Mouse (Mus musculus) heart, postnatal 0 days (tissue): ENCODE results near the gene 4931406P16Rik. TPM values are rescaled to one million over a fixed set of nuclear protein-coding genes. Genes with fewer than 3 reads are reported as not detected.
A peak's percentile ranks its signal among the peaks of the same experiment; 100 is the strongest.

Experiments
- ATAC-seq: fragments of 200-750 bp; cut with Nextera tagmentation; 2 replicates; pipeline ENCODE4 v1.8.0; 2017; ENCODE audit warnings: low read depth, moderate number of reproducible peaks, moderate library complexity; ENCODE audit not compliant: insufficient read depth
- DNase-seq: peaks from one replicate; pipeline ENCODE4 v3.0.0-alpha.2; 2016; ENCODE audit warnings: low spot score
- H3K27ac ChIP-seq: fragments of 300-500 bp; sonication (generic); 2 replicates; pipeline ENCODE4 v1.5.1; 2014; ENCODE audit warnings: low read depth, mild to moderate bottlenecking
- H3K27me3 ChIP-seq: fragments of 300-500 bp; sonication (generic); 2 replicates; pipeline ENCODE4 v1.6.1; 2014; ENCODE audit warnings: low read length, mixed read lengths; ENCODE audit not compliant: control insufficient read depth, insufficient read depth
- H3K36me3 ChIP-seq: fragments of 300-500 bp; sonication (generic); replicated peaks from 2 replicates; pipeline ENCODE4 v1.6.1; 2014; ENCODE audit warnings: low read length, mixed read lengths; ENCODE audit not compliant: control insufficient read depth, insufficient read depth
- H3K4me1 ChIP-seq: fragments of 300-500 bp; sonication (generic); 2 replicates; pipeline ENCODE4 v1.6.1; 2014; ENCODE audit warnings: antibody characterized with exemption; ENCODE audit not compliant: control insufficient read depth, insufficient read depth
- H3K4me2 ChIP-seq: fragments of 300-500 bp; sonication (generic); 2 replicates; pipeline ENCODE4 v1.6.1; 2014; ENCODE audit warnings: low read depth, mild to moderate bottlenecking, low read length, moderate library complexity
- H3K4me3 ChIP-seq: fragments of 300-500 bp; sonication (generic); 2 replicates; pipeline ENCODE4 v1.5.1; 2014; ENCODE audit warnings: low read depth, low read length
- H3K9ac ChIP-seq: fragments of 300-500 bp; sonication (generic); replicated peaks from 2 replicates; pipeline ENCODE4 v1.6.1; 2014; ENCODE audit warnings: low read depth, low read length, mixed read lengths
- H3K9me3 ChIP-seq: fragments of 300-500 bp; sonication (generic); replicated peaks from 2 replicates; pipeline ENCODE4 v1.6.1; 2016; ENCODE audit warnings: low read length; ENCODE audit not compliant: control insufficient read depth
- CTCF ChIP-seq: IDR thresholded peaks from 2 replicates; pipeline ENCODE4 v1.5.1; 2016; ENCODE audit warnings: antibody characterized with exemption, control low read depth, low read depth
- EP300 ChIP-seq: IDR thresholded peaks from 2 replicates; pipeline ENCODE4 v1.6.1; 2016; ENCODE audit warnings: antibody characterized with exemption, low read depth
- WGBS: fragments of 180-500 bp; shearing (Covaris S2); extraction: QIAGEN DNeasy Blood & Tissue Kit; methylation state at CpG from one replicate; pipeline ENCODE4 v1.1.7; 2014; 5-methylcytosine and 5-hydroxymethylcytosine counted together
- polyA plus RNA-seq: library from polyadenylated mRNA; unstranded; fragments of >200 nt; fragmentation: Nextera tagmentation; extraction: Ambion mirVana; gene quantifications from 2 replicates; pipeline ENCODE4 v1.2.1, GENCODE M21; 2015
- total RNA-seq: library from RNA; depleted of rRNA; stranded (reverse); fragments of >200 nt; gene quantifications from 2 replicates; pipeline ENCODE4 v1.2.3, GENCODE M21; 2014; ENCODE audit warnings: low replicate concordance

4931406P16Rik gene
- total and polyA plus RNA-seq, 2 experiments from 2014 or later = 25.4 to 62.1 TPM

GRCm38 (mm10) chr7:34234610-34235561, 78.5 kb downstream of the 4931406P16Rik start:
- Histone ChIP-seq H3K9me3 (no peaks in the 10 kb centered on the region), H3K36me3 (peaks cover 39% of the 10 kb centered on the region), H3K4me1 (peaks cover 25% of the 10 kb centered on the region; the same call in 1 of the 2 replicates), H3K27me3 (no peaks in the 10 kb centered on the region), H3K4me3 (peak overlapping the region; percentile 50), H3K4me2 (peak overlapping the region; percentile 59), H3K27ac (peak overlapping the region; percentile 80), H3K9ac (0 out of 2 replicates have a peak overlapping the region, but pooled peaks have one; percentile 4)
- DNase-seq (peak; percentile 35), ATAC-seq (no peak)
- 1% methylated on average over 17 of the region's 17 CpGs for WGBS
- TF ChIP-seq EP300 (no peak), CTCF (no peak)

GRCm38 (mm10) chr7:34233909-34234609, 79.3 kb downstream of the 4931406P16Rik start:
- no peaks in the 10 kb centered on the region for H3K9me3 ChIP-seq
- peaks cover 31% of the 10 kb centered on the region for H3K36me3 ChIP-seq
- peaks cover 25% of the 10 kb centered on the region; the same call in 1 of the 2 replicates for H3K4me1 ChIP-seq
- peak overlapping the region; percentile 80 for H3K27ac ChIP-seq
- H3K4me3 ChIP-seq = peak overlapping the region; percentile 50
- DNase-seq (peak; percentile 95), ATAC-seq (peak; percentile 87)
- peak overlapping the region; percentile 18; the same call in 1 of the 2 replicates for H3K9ac ChIP-seq
- H3K27me3 ChIP-seq = no peaks in the 10 kb centered on the region
- under 1% methylated on average over 46 of the region's 46 CpGs for WGBS
- H3K4me2 ChIP-seq = peak overlapping the region; percentile 59
- TF ChIP-seq CTCF (no peak), EP300 (no peak)

DNA sequence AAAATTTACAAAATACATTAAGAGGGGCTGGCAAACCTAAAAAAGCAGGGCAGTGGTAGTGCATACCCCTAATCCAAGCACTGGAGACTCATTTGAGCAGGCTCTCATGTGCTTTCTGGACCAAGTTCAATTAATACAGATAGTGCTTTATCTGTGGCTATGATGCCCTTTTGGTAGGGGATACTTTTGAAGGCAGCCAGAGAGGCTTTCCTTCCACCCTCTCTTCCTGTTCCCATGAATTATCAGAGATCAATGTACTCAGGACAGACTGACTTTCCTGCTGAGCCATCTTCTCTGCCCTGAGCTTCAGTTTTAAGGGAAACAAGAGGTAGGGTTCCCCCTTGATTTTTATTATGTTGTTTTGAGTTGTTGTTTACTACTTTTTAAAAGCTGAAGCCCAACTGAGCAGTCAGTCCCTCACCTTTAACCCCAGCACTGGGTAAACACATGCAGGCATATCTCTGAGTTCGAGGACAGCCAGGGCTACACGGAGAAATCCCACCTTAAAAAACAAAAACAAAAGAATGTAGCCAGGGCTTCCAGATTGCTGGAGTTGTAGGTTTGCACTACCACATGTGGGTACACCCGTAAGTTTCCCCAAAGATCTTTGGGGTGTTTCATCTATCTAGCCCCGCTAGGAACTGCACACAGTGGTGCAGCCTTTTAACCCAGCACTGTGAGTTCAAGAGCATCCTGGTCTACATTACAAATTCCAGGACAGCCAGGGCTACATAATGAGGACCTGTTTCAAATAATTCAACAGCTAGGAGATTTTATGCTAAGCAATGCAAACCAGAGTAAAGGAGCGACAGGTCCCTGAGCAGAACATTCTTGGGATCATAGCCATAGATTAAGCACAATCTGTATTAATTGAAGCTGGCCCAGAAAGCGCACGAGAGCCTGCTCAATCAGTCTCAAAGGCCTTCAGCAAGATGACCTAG, 80.3 kb downstream of the 4931406P16Rik start:
- H3K27me3 ChIP-seq = no peaks in the 10 kb centered on the region
- TF ChIP-seq CTCF (no peak), EP300 (no peak)
- WGBS = 38% methylated on average over 7 of the region's 7 CpGs
- ATAC-seq (no peak), DNase-seq (no peak)
- H3K27ac ChIP-seq = peak overlapping the region; percentile 80
- peak overlapping the region; percentile 59 for H3K4me2 ChIP-seq
- peak overlapping the region; percentile 50 for H3K4me3 ChIP-seq
- peak overlapping the region; percentile 18; the same call in 1 of the 2 replicates for H3K9ac ChIP-seq
- no peaks in the 10 kb centered on the region for H3K9me3 ChIP-seq
- H3K4me1 ChIP-seq = peaks cover 32% of the 10 kb centered on the region
- peaks cover 21% of the 10 kb centered on the region for H3K36me3 ChIP-seq

- no peaks in the 10 kb centered on the region for H3K27me3 ChIP-seq
- H3K9ac ChIP-seq = peak within 1 kb of the TSS; percentile 86
- H3K36me3 ChIP-seq = peaks cover 29% of the 10 kb centered on the region
- DNase-seq (peak; percentile 95), ATAC-seq (peak; percentile 76)
- WGBS = under 1% methylated on average over 36 of the region's 39 CpGs
- H3K9me3 ChIP-seq = no peaks in the 10 kb centered on the region
- peak within 1 kb of the TSS; percentile 83 for H3K4me2 ChIP-seq
- peak within 1 kb of the TSS; percentile 97 for H3K27ac ChIP-seq
- peaks cover 47% of the 10 kb centered on the region for H3K4me1 ChIP-seq
- H3K4me3 ChIP-seq = peak within 1 kb of the TSS; percentile 86
- TF ChIP-seq CTCF (peak; percentile 49), EP300 (peak; percentile 60; the same call in 1 of the 2 replicates)
Observed at GRCm38 (mm10) chr7:34230116-34230515, 83.2 kb downstream of the 4931406P16Rik start, which contains the start of gene Gpi1. Gene Gpi1, minus strand, starts transcription at chr7:34230336.
